Mouse (Mus musculus) CH12.LX (cell line): ENCODE measurements around the gene Pax5. TPM values are rescaled to one million over a fixed set of nuclear protein-coding genes. Genes with fewer than 3 reads are reported as not detected.

Experiments
- DNase-seq: peaks from one replicate; pipeline ENCODE4 v3.0.0-alpha.2; 2013; ENCODE audit errors: extremely low read depth
- H3K27ac ChIP-seq: 2 replicates; pipeline ENCODE4 v1.5.1; 2012; ENCODE audit warnings: low read depth, mild to moderate bottlenecking, control low read depth, moderate library complexity; ENCODE audit not compliant: insufficient read depth
- H3K27me3 ChIP-seq: replicated peaks from 2 replicates; pipeline ENCODE3; 2012; ENCODE audit warnings: inconsistent platforms
- H3K36me3 ChIP-seq, 2 experiments: replicated peaks in 1 of 2; 2 replicates each; pipeline versions ENCODE3 to v1.6.1; 2012; ENCODE audit warnings: inconsistent platforms in 1 of 2, low read length in 1 of 2, mild to moderate bottlenecking in 1 of 2, mixed read lengths in 1 of 2, moderate library complexity in 1 of 2; ENCODE audit not compliant: control insufficient read depth in 1 of 2, insufficient read depth in 1 of 2
- H3K4me1 ChIP-seq, 2 experiments: 2 replicates each; pipeline ENCODE4 v1.6.1; 2012; ENCODE audit warnings: inconsistent platforms in 1 of 2, moderate library complexity in 1 of 2; ENCODE audit not compliant: insufficient read depth in 2 of 2, control insufficient read depth in 1 of 2
- H3K4me2 ChIP-seq: 2 replicates; pipeline ENCODE4 v1.6.1; 2012; ENCODE audit warnings: low read depth, mild to moderate bottlenecking, control low read depth; ENCODE audit not compliant: poor library complexity, insufficient read depth, severe bottlenecking
- H3K4me3 ChIP-seq, 3 experiments: fragments of 150-350 bp in 1 of 3; sonication (generic) in 1 of 3; replicated peaks in 1 of 3; 2 replicates each; pipeline versions ENCODE3 to v1.5.1; 2011 to 2012; ENCODE audit warnings: low read depth in 2 of 3, low read length in 2 of 3, mild to moderate bottlenecking in 2 of 3, moderate library complexity in 2 of 3, control low read depth in 1 of 3, improper control_type of control experiment in 1 of 3, inconsistent platforms in 1 of 3, mixed read lengths in 1 of 3; ENCODE audit not compliant: poor library complexity in 1 of 3
- H3K79me2 ChIP-seq: replicated peaks from 2 replicates; pipeline ENCODE4 v1.6.1; 2012; ENCODE audit warnings: mild to moderate bottlenecking, moderate library complexity; ENCODE audit not compliant: control insufficient read depth, poor library complexity, insufficient read depth, severe bottlenecking; ENCODE audit errors: extremely low read depth
- H3K9ac ChIP-seq: 2 replicates; pipeline ENCODE4 v1.6.1; 2012; ENCODE audit warnings: low read depth, mild to moderate bottlenecking, control low read depth, moderate library complexity; ENCODE audit not compliant: insufficient read depth
- H3K9me3 ChIP-seq: replicated peaks from 2 replicates; pipeline ENCODE3; 2012; ENCODE audit warnings: low read length, inconsistent platforms, mixed read lengths
- CHD1 ChIP-seq: IDR thresholded peaks from 2 replicates; pipeline ENCODE4 v1.6.1; 2012; ENCODE audit warnings: low read depth, low read length, improper control_type of control experiment, inconsistent platforms
- CHD2 ChIP-seq: IDR thresholded peaks from 2 replicates; pipeline ENCODE4 v1.6.1; 2011; ENCODE audit warnings: low read length, improper control_type of control experiment
- CTCF ChIP-seq, 2 experiments: IDR thresholded peaks in 1 of 2; conservative IDR thresholded peaks in 1 of 2; 2 replicates each; pipeline ENCODE4 v1.5.1; 2011 to 2012; ENCODE audit warnings: low read depth in 2 of 2, low read length in 2 of 2, improper control_type of control experiment in 1 of 2, inconsistent platforms in 1 of 2, mild to moderate bottlenecking in 1 of 2, moderate library complexity in 1 of 2
- E2F4 ChIP-seq: IDR thresholded peaks from 2 replicates; pipeline ENCODE4 v1.6.1; 2011; ENCODE audit warnings: low read depth, low read length, improper control_type of control experiment; ENCODE audit not compliant: insufficient replicate concordance
- ELF1 ChIP-seq: IDR thresholded peaks from 2 replicates; pipeline ENCODE4 v1.6.1; 2014; ENCODE audit warnings: low read depth, mild to moderate bottlenecking, inconsistent platforms, low read length, improper control_type of control experiment
- EP300 ChIP-seq: IDR thresholded peaks from 2 replicates; pipeline ENCODE4 v1.6.1; 2011; ENCODE audit warnings: low read length, improper control_type of control experiment
- ETS1 ChIP-seq: conservative IDR thresholded peaks from 2 replicates; pipeline ENCODE4 v1.6.1; 2012; ENCODE audit warnings: low read depth, mild to moderate bottlenecking, inconsistent platforms, low read length, improper control_type of control experiment, moderate library complexity
- GABPA ChIP-seq: IDR thresholded peaks from 2 replicates; pipeline ENCODE4 v1.6.1; 2012; ENCODE audit warnings: low read depth, low read length, improper control_type of control experiment, inconsistent platforms; ENCODE audit not compliant: insufficient replicate concordance
- HCFC1 ChIP-seq: IDR thresholded peaks from 2 replicates; pipeline ENCODE4 v1.6.1; 2012; ENCODE audit warnings: low read depth, mild to moderate bottlenecking, inconsistent platforms, low read length, improper control_type of control experiment
- IRF4 ChIP-seq: IDR thresholded peaks from 2 replicates; pipeline ENCODE4 v1.6.1; 2014; ENCODE audit warnings: low read depth, mild to moderate bottlenecking, inconsistent platforms, low read length, improper control_type of control experiment
- JUN ChIP-seq: IDR thresholded peaks from 2 replicates; pipeline ENCODE4 v1.6.1; 2011; ENCODE audit warnings: low read depth, mild to moderate bottlenecking, low read length, improper control_type of control experiment, moderate library complexity; ENCODE audit not compliant: insufficient read depth
- JUND ChIP-seq: conservative IDR thresholded peaks from 2 replicates; pipeline ENCODE4 v1.6.1; 2011; ENCODE audit warnings: low read depth, low read length, improper control_type of control experiment
- KAT2A ChIP-seq: IDR thresholded peaks from 2 replicates; pipeline ENCODE4 v1.6.1; 2012; ENCODE audit warnings: low read length, improper control_type of control experiment, inconsistent platforms; ENCODE audit not compliant: insufficient replicate concordance
- MAX ChIP-seq: IDR thresholded peaks from 2 replicates; pipeline ENCODE4 v1.6.1; 2011; ENCODE audit warnings: low read length, improper control_type of control experiment
- MAZ ChIP-seq: IDR thresholded peaks from 2 replicates; pipeline ENCODE4 v1.6.1; 2012; ENCODE audit warnings: low read depth, mild to moderate bottlenecking, inconsistent platforms, low read length, improper control_type of control experiment, moderate library complexity
- MEF2A ChIP-seq: IDR thresholded peaks from 2 replicates; pipeline ENCODE4 v1.6.1; 2014; ENCODE audit warnings: low read depth, mild to moderate bottlenecking, inconsistent platforms, low read length, improper control_type of control experiment, borderline replicate concordance
- MXI1 ChIP-seq: IDR thresholded peaks from 2 replicates; pipeline ENCODE4 v1.6.1; 2011; ENCODE audit warnings: mild to moderate bottlenecking, low read depth, low read length, improper control_type of control experiment
- MYC ChIP-seq: IDR thresholded peaks from 2 replicates; pipeline ENCODE4 v1.6.1; 2011; ENCODE audit warnings: low read depth, mild to moderate bottlenecking, improper control_type of control experiment, low read length
- NELFE ChIP-seq: IDR thresholded peaks from 2 replicates; pipeline ENCODE4 v1.6.1; 2011; ENCODE audit warnings: low read depth, low read length, improper control_type of control experiment
- PAX5 ChIP-seq: IDR thresholded peaks from 2 replicates; pipeline ENCODE4 v1.6.1; 2012; ENCODE audit warnings: low read length, inconsistent platforms, mixed read lengths
- POLR2A ChIP-seq: IDR thresholded peaks from 2 replicates; pipeline ENCODE4 v1.6.1; 2011; ENCODE audit warnings: low read depth, mild to moderate bottlenecking, improper control_type of control experiment, low read length
- POLR2AphosphoS2 ChIP-seq: IDR thresholded peaks from 2 replicates; pipeline ENCODE4 v1.6.1; 2011; ENCODE audit warnings: low read depth, low read length, improper control_type of control experiment
- RAD21 ChIP-seq: IDR thresholded peaks from 2 replicates; pipeline ENCODE4 v1.6.1; 2011; ENCODE audit warnings: low read depth, mild to moderate bottlenecking, low read length, improper control_type of control experiment, moderate library complexity
- RCOR1 ChIP-seq: conservative IDR thresholded peaks from 2 replicates; pipeline ENCODE4 v1.6.1; 2012; ENCODE audit warnings: low read depth, mild to moderate bottlenecking, inconsistent platforms, low read length, improper control_type of control experiment
- SIN3A ChIP-seq: IDR thresholded peaks from 2 replicates; pipeline ENCODE4 v1.6.1; 2012; ENCODE audit warnings: low read length, improper control_type of control experiment, inconsistent platforms
- SMC3 ChIP-seq: IDR thresholded peaks from 2 replicates; pipeline ENCODE4 v1.6.1; 2011; ENCODE audit warnings: low read depth, low read length, improper control_type of control experiment
- TCF12 ChIP-seq: IDR thresholded peaks from 2 replicates; pipeline ENCODE4 v1.6.1; 2014; ENCODE audit warnings: low read depth, mild to moderate bottlenecking, inconsistent platforms, low read length, improper control_type of control experiment
- USF2 ChIP-seq: conservative IDR thresholded peaks from 2 replicates; pipeline ENCODE4 v1.6.1; 2011; ENCODE audit warnings: low read depth, low read length, improper control_type of control experiment
- ZC3H11A ChIP-seq: IDR thresholded peaks from 2 replicates; pipeline ENCODE4 v1.6.1; 2012; ENCODE audit warnings: low read depth, mild to moderate bottlenecking, inconsistent platforms, low read length, improper control_type of control experiment
- ZKSCAN1 ChIP-seq: IDR thresholded peaks from 2 replicates; pipeline ENCODE4 v1.6.1; 2012; ENCODE audit warnings: low read depth, inconsistent platforms, low read length, improper control_type of control experiment, borderline replicate concordance
- ZMIZ1 ChIP-seq: IDR thresholded peaks from 2 replicates; pipeline ENCODE4 v1.6.1; 2012; ENCODE audit warnings: low read depth, mild to moderate bottlenecking, inconsistent platforms, low read length, improper control_type of control experiment
- ZNF384 ChIP-seq: IDR thresholded peaks from 2 replicates; pipeline ENCODE4 v1.6.1; 2012; ENCODE audit warnings: low read depth, low read length, improper control_type of control experiment, inconsistent platforms
- dilution Hi-C: fragments of 300-500 bp; cut with MboI; formaldehyde crosslinking; loops from 2 replicates; pipeline ENCODE4 v1.14.3; 2020; ENCODE audit warnings: low sequenced_read_pairs; ENCODE audit not compliant: extremely low pct_unique_long_range_greater_than_20kb, extremely low pct_ligation_motif_present
- in situ Hi-C: fragments of 300-500 bp; cut with MboI; formaldehyde crosslinking; loops from 3 replicates; pipeline ENCODE4 v1.14.3; 2019; ENCODE audit warnings: low sequenced_read_pairs, low pct_ligation_motif_present, low pct_unique_long_range_greater_than_20kb, mixed read lengths
- polyA plus RNA-seq: library from polyadenylated mRNA; unstranded; fragments of >175 nt; gene quantifications from 2 replicates; pipeline ENCODE4 v1.2.1, GENCODE M21; 2012; ENCODE audit warnings: low read depth; ENCODE audit not compliant: insufficient read length
- total RNA-seq, 2 experiments: library from RNA; depleted of rRNA; stranded (reverse); fragments of 300-350 nt in 1 of 2; fragments of >200 nt in 1 of 2; gene quantifications; 2 replicates each; pipeline ENCODE4 v1.2.3; 2012 to 2014

Gene Pax5
- total and polyA plus RNA-seq, 3 experiments, result 13.5 to 57.4 (median 21.8) TPM

DNA sequence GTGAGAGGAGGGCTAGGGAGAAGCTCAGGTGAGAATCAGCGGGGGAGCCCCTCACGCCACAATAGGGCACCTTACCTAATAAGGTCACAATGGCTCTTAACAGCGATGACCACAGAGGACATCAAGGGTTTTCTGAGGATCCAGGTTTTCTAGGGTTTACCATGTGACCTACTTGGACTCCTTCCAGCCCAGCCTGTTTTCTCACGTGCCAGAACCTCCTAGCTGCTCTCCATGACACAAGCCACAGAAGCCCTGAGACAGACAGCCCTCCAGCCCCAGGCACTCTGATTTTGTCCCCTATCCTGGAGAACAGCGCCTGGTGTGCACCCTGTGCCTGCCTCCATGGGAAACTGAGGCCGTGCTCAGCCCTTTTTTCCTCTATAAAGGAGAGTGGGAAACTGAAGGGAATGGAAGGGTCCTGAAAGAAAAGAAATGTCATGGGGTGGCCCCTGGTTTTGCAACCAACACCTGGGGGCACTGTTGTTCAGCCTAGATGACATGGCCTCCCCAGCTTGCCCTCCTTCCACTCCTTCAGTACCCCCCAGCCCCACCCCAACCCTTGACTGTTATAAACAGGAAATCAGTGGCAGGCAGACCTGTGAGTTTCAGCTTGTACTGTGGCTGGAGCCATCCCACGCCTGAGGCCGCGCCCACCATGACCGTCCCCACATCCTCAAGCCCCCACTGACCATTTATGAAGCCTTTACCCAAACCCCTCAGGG, 37.9 kb downstream of the Pax5 start (continued):
- no peak for TF ChIP-seq PAX5
- no peak; the same call in 1 of the 2 replicates for TF ChIP-seq CHD2
- peak; percentile 25 for TF ChIP-seq ETS1
- TF ChIP-seq CTCF (conservative IDR thresholded peaks at IDR 0.05 in 1 of 2, IDR thresholded peaks at IDR 0.05 in 1 of 2; ENCODE audit: low read depth in 2 of 2, low read length in 2 of 2), result peak; percentile 20 to 79; a peak in 2 of 4 replicates
- TF ChIP-seq RAD21, result peak; percentile 84
- no peak; the same call in none of the 2 replicates for TF ChIP-seq MAX
- peak; percentile 33; the same call in 1 of the 2 replicates for TF ChIP-seq USF2
- TF ChIP-seq ELF1, result peak; percentile 69
- 0 out of 2 replicates have a peak, but pooled peaks have one; percentile 6 for TF ChIP-seq JUND
- no peak for TF ChIP-seq E2F4
- TF ChIP-seq CHD1, result peak; percentile 93; the same call in 1 of the 2 replicates
- TF ChIP-seq SIN3A, result peak; percentile 81
- TF ChIP-seq IRF4, result peak; percentile 67
- peak; percentile 84 for TF ChIP-seq RCOR1

DNA sequence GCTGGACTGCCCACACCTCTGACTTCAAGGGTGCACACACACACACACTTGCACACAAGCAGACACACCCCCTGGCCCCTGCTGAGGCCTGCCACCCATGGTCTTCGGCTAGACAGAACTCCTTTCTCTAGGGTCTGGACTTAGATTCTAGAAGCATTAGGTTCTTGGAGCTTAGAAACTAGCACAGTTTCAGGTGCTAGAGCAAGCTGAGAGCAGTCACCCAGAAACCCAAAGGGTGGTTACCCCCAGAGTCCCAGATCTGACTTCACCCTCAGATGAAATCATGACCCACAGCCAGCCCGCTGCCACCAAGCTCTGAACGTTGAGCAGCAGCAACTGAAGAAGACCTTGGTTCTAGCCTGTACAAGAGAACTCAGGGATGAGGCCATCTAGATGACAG, 38.8 kb downstream of the Pax5 start:
- dilution Hi-C loops, result no loop called here
- H3K79me2 ChIP-seq, result no peaks in the 10 kb centered on the region; the same call in 1 of the 2 replicates
- peaks cover 3% of the 10 kb centered on the region for H3K9me3 ChIP-seq
- H3K9ac ChIP-seq, result peak overlapping the region; percentile 31; the same call in 1 of the 2 replicates
- TF ChIP-seq CHD2 (no peak), SMC3 (peak; percentile 8; the same call in 1 of the 2 replicates), GABPA (no peak), CTCF (conservative IDR thresholded peaks at IDR 0.05 in 1 of 2, IDR thresholded peaks at IDR 0.05 in 1 of 2; ENCODE audit: low read depth in 2 of 2, low read length in 2 of 2) (no peak), MXI1 (no peak), POLR2AphosphoS2 (no peak; the same call in none of the 2 replicates), ZNF384 (no peak), MAX (no peak), MAZ (no peak; the same call in 1 of the 2 replicates), E2F4 (no peak), ZKSCAN1 (no peak), MEF2A (no peak), ZMIZ1 (no peak; the same call in 1 of the 2 replicates), ETS1 (peak; percentile 13; the same call in 1 of the 2 replicates), RCOR1 (no peak), JUND (0 out of 2 replicates have a peak, but pooled peaks have one; percentile 17), NELFE (no peak), PAX5 (no peak), JUN (no peak), TCF12 (no peak), KAT2A (no peak), ZC3H11A (no peak), USF2 (no peak), POLR2A (0 out of 2 replicates have a peak, but pooled peaks have one; percentile 39), EP300 (no peak), HCFC1 (0 out of 2 replicates have a peak, but pooled peaks have one; percentile 12), MYC (no peak), IRF4 (no peak)
- H3K4me3 ChIP-seq, result peak overlapping the region in 1 of 3 experiments; percentile 17
- no peaks in the 10 kb centered on the region for H3K27me3 ChIP-seq
- H3K4me1 ChIP-seq, result peaks cover 60 to 98% of the 10 kb centered on the region in 2 experiments
- H3K36me3 ChIP-seq, result peaks cover 4 to 51% of the 10 kb centered on the region in 2 experiments
- H3K27ac ChIP-seq, result peak overlapping the region; percentile 98
- no peak for DNase-seq
- peak overlapping the region; percentile 76 for H3K4me2 ChIP-seq
- in situ Hi-C loops, result loop anchor here (10.0 kb wide), 3 partner anchors 233 to 347 kb away; no protein-coding TSS in a partner anchor
